Mouse (Mus musculus): ENCODE data around the gene Sez6l2.

DNA sequence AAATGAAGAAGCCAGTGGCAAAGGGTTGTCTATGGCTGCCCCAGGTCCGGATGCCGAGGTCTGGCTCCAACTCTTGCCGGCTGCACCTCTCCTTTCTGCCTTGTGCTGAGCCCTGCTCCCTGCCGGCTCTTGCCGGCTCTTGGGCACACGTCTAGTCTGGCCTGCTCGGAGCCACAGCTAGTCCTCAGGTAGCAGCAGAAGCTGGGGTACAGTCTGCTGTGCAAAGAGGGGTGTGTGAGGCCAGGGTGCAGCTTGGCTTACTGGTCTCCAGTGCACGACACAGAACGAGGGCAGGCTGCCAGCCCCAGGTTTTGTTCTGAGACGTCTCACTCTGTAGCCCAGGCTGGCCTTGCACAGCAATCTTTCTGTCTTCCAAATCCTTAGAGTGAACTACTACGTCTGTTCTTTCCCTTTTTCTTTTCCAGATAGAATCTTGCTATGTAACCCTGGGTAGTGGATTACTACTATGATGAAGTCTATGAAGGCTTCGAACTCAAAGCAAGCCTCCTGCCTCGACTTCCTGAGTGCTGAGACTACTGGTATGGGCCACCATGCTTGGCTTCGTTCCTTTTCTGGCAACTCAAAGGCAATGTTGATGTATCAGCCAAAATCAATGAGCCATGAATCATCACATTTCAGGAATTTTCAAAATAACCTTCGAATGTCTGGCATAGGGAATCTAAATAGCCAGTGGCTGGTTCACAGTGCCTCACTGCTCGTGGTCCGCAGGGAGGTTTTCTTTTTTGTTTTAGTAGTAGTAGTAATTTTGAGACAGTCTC lies 59.1 kb downstream of the Sez6l2 start:
- TF ChIP-seq CTCF (conservative IDR thresholded peaks at IDR 0.05; ENCODE audit: insufficient read depth, insufficient read length, low read depth, low read length) (no peak), POLR2A (IDR thresholded peaks at IDR 0.05; ENCODE audit: low read depth, low read length) (no peak)
